ENCODE assay signal across 23 mouse cellular contexts in the genomic region with DNA sequence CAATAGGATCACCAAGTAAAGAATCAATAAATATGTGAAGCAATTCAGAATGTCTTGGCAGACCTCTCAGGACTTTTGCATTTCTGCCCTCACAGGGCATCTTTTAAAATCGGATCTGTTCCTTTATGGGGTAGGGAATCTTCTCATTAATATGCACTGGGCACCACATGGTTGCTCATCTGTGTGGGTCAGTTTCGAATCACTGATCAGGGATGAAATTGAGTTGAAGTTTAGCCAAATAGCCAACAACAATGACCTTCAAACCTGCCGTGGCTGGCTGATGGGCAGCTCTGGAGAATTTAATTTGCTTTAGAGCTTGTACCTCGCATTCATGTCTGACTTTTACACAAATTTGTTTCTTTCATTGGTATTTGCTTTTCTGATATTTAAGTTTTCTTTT.
A peak's percentile ranks its signal among the peaks of the same experiment; 100 is the strongest.
DNase-seq lines count a peak whose midpoint lies in the region; ATAC-seq and TF ChIP-seq lines count a peak whose summit lies in the region.
"Had no signal": no experiment of that assay in that cellular context is flagged by ENCODE, and none has a peak within 500 bp of the region (broad histone marks: within the 10 kb centered on the region; RNA-seq: fewer than 3 reads in every experiment).

No protein-coding gene starts in this region.

- peak; percentile 50 for DNase-seq in midbrain, postnatal 0 days (ENCODE audit: low spot score)
- peak; percentile 4 to 11 for DNase-seq in kidney, postnatal 4 days
- DNase-seq in adrenal gland, postnatal 25 days = no peak
- DNase-seq in left cerebral cortex, postnatal 36 days (ENCODE audit: low spot score in 2 of 2) = no peak
- DNase-seq: adrenal gland, adult 8-10 months; cerebellum, adult 11-12 months; heart, adult 11 months; heart, postnatal 14 days; lung, postnatal 4 days; right cerebral cortex, postnatal 25 days; thymus, postnatal 4 days had no signal

- H3K9ac ChIP-seq in hindbrain, embryonic 15.5 days = no peak overlapping the region
- no peak overlapping the region for H3K9ac ChIP-seq in hindbrain, embryonic 13.5 days
- H3K9ac ChIP-seq in midbrain, postnatal 0 days (replicated peaks; ENCODE audit: low read length, poor library complexity, severe bottlenecking) = no peak overlapping the region
- H3K9ac ChIP-seq in midbrain, embryonic 15.5 days = no peak overlapping the region
- no peak overlapping the region for H3K9ac ChIP-seq in kidney, embryonic 15.5 days
- H3K9ac ChIP-seq: embryonic facial prominence, embryonic 12.5 days; forebrain, embryonic 13.5 days; heart, embryonic 12.5 days; limb, embryonic 12.5 days; liver, embryonic 14.5 days; lung, embryonic 15.5 days had no signal

- no peak overlapping the region for H3K27ac ChIP-seq in hindbrain, embryonic 15.5 days (replicated peaks)
- no peak overlapping the region for H3K27ac ChIP-seq in hindbrain, embryonic 13.5 days
- no peak overlapping the region for H3K27ac ChIP-seq in midbrain, postnatal 0 days (ENCODE audit: low read depth, low read length)
- H3K27ac ChIP-seq in midbrain, embryonic 15.5 days = no peak overlapping the region
- no peak overlapping the region for H3K27ac ChIP-seq in kidney, embryonic 15.5 days
- H3K27ac ChIP-seq: embryonic facial prominence, embryonic 12.5 days; forebrain, embryonic 13.5 days; layer of hippocampus, adult 2 months; limb, embryonic 12.5 days; liver, embryonic 14.5 days; lung, embryonic 15.5 days had no signal

- H3K4me2 ChIP-seq in hindbrain, embryonic 15.5 days = no peak overlapping the region
- no peak overlapping the region for H3K4me2 ChIP-seq in hindbrain, embryonic 13.5 days
- H3K4me2 ChIP-seq in midbrain, postnatal 0 days (ENCODE audit: low read depth, low read length, poor library complexity, severe bottlenecking) = no peak overlapping the region
- H3K4me2 ChIP-seq in midbrain, embryonic 15.5 days = no peak overlapping the region
- H3K4me2 ChIP-seq in kidney, embryonic 15.5 days = no peak overlapping the region
- H3K4me2 ChIP-seq: embryonic facial prominence, embryonic 12.5 days; forebrain, embryonic 13.5 days; heart, embryonic 12.5 days; limb, embryonic 12.5 days; lung, embryonic 15.5 days had no signal

- H3K4me3 ChIP-seq in hindbrain, embryonic 15.5 days = no peak overlapping the region
- no peak overlapping the region for H3K4me3 ChIP-seq in hindbrain, embryonic 13.5 days
- H3K4me3 ChIP-seq in midbrain, postnatal 0 days (ENCODE audit: low read depth, low read length) = no peak overlapping the region
- no peak overlapping the region for H3K4me3 ChIP-seq in midbrain, embryonic 15.5 days
- no peak overlapping the region for H3K4me3 ChIP-seq in kidney, embryonic 15.5 days (replicated peaks)
- H3K4me3 ChIP-seq: embryonic facial prominence, embryonic 12.5 days; erythroblast, embryonic 14.5 days; forebrain, embryonic 13.5 days; heart, embryonic 12.5 days; layer of hippocampus, adult 2 months; limb, embryonic 12.5 days; lung, embryonic 15.5 days had no signal

- no peaks in the 10 kb centered on the region for H3K4me1 ChIP-seq in hindbrain, embryonic 15.5 days (replicated peaks)
- H3K4me1 ChIP-seq in hindbrain, embryonic 13.5 days (replicated peaks) = no peaks in the 10 kb centered on the region
- no peaks in the 10 kb centered on the region for H3K4me1 ChIP-seq in midbrain, postnatal 0 days (ENCODE audit: insufficient read depth, low read length)
- no peaks in the 10 kb centered on the region for H3K4me1 ChIP-seq in midbrain, embryonic 15.5 days
- H3K4me1 ChIP-seq in kidney, embryonic 15.5 days = no peaks in the 10 kb centered on the region
- H3K4me1 ChIP-seq: embryonic facial prominence, embryonic 12.5 days; forebrain, embryonic 13.5 days; heart, embryonic 12.5 days; limb, embryonic 12.5 days; lung, embryonic 15.5 days had no signal

- H3K27me3 ChIP-seq in hindbrain, embryonic 15.5 days = no peaks in the 10 kb centered on the region
- H3K27me3 ChIP-seq in hindbrain, embryonic 13.5 days = no peaks in the 10 kb centered on the region
- H3K27me3 ChIP-seq in midbrain, postnatal 0 days (ENCODE audit: insufficient read depth, low read length) = no peaks in the 10 kb centered on the region
- no peaks in the 10 kb centered on the region for H3K27me3 ChIP-seq in midbrain, embryonic 15.5 days (replicated peaks)
- H3K27me3 ChIP-seq in kidney, embryonic 15.5 days = no peaks in the 10 kb centered on the region
- H3K27me3 ChIP-seq: embryonic facial prominence, embryonic 12.5 days; forebrain, embryonic 13.5 days; heart, embryonic 12.5 days; limb, embryonic 12.5 days; lung, embryonic 15.5 days had no signal

- 32% methylated on average over 4 of the region's 4 CpGs for WGBS in hindbrain, embryonic 15.5 days
- 53% methylated on average over 4 of the region's 4 CpGs for WGBS in hindbrain, embryonic 13.5 days
- 23% methylated on average over 4 of the region's 4 CpGs for WGBS in midbrain, postnatal 0 days
- 23% methylated on average over 4 of the region's 4 CpGs for WGBS in midbrain, embryonic 15.5 days
- 59% methylated on average over 4 of the region's 4 CpGs for WGBS in kidney, embryonic 15.5 days

- no peaks in the 10 kb centered on the region for H3K9me3 ChIP-seq in hindbrain, embryonic 15.5 days
- no peaks in the 10 kb centered on the region for H3K9me3 ChIP-seq in hindbrain, embryonic 13.5 days
- no peaks in the 10 kb centered on the region for H3K9me3 ChIP-seq in midbrain, postnatal 0 days (ENCODE audit: low read length)
- H3K9me3 ChIP-seq in midbrain, embryonic 15.5 days = no peaks in the 10 kb centered on the region
- H3K9me3 ChIP-seq in kidney, embryonic 15.5 days (replicated peaks) = no peaks in the 10 kb centered on the region
- H3K9me3 ChIP-seq: embryonic facial prominence, embryonic 12.5 days; forebrain, embryonic 13.5 days; heart, embryonic 12.5 days; limb, embryonic 12.5 days; lung, embryonic 15.5 days had no signal

- no peaks in the 10 kb centered on the region for H3K36me3 ChIP-seq in hindbrain, embryonic 15.5 days
- H3K36me3 ChIP-seq in hindbrain, embryonic 13.5 days = no peaks in the 10 kb centered on the region
- H3K36me3 ChIP-seq in midbrain, postnatal 0 days (ENCODE audit: insufficient read depth, low read length) = no peaks in the 10 kb centered on the region
- H3K36me3 ChIP-seq in midbrain, embryonic 15.5 days (replicated peaks) = no peaks in the 10 kb centered on the region
- no peaks in the 10 kb centered on the region for H3K36me3 ChIP-seq in kidney, embryonic 15.5 days
- H3K36me3 ChIP-seq: embryonic facial prominence, embryonic 12.5 days; heart, embryonic 12.5 days; limb, embryonic 12.5 days; lung, embryonic 15.5 days had no signal

- 0 out of 2 replicates have a peak, but pooled peaks have one; percentile 30 for ATAC-seq in hindbrain, embryonic 15.5 days (ENCODE audit: low FRiP score, low read depth)
- no peak for ATAC-seq in hindbrain, embryonic 13.5 days (ENCODE audit: low FRiP score)
- ATAC-seq in midbrain, postnatal 0 days (ENCODE audit: low FRiP score) = no peak
- ATAC-seq in midbrain, embryonic 15.5 days (replicated peaks) = no peak
- ATAC-seq in kidney, embryonic 15.5 days (replicated peaks; ENCODE audit: low FRiP score) = peak; percentile 69
- ATAC-seq: forebrain, embryonic 13.5 days had no signal

- TF ChIP-seq CTCF in midbrain, postnatal 0 days (IDR thresholded peaks at IDR 0.05) = no peak

- intact Hi-C loops in left cerebral cortex, postnatal 36 days (cut with DNase I) = loop anchor here (10.0 kb wide), 1 partner anchor 939 kb away; no protein-coding TSS in a partner anchor

Comparison
In these comparisons a context has a peak if more than half of its experiments do, and no peak if none do; other contexts are left out.
1. ATAC-seq: peak in hindbrain, embryonic 15.5 days (single experiment) and kidney, embryonic 15.5 days (single experiment); none in hindbrain, embryonic 13.5 days (single experiment), midbrain, postnatal 0 days (single experiment) and midbrain, embryonic 15.5 days (single experiment).
2. DNase-seq: peak in midbrain, postnatal 0 days (single experiment) and kidney, postnatal 4 days (2 of 2); none in adrenal gland, postnatal 25 days (single experiment) and left cerebral cortex, postnatal 36 days (0 of 2).